Mouse (Mus musculus): ENCODE data around the gene Alyref.

GRCm38 (mm10) chr11:120641869-120642268 lies 43.7 kb upstream of the Alyref start:
- TF ChIP-seq CTCF (IDR thresholded peaks at IDR 0.05; ENCODE audit: insufficient read depth, low read depth, low read length) = no peak
- TF ChIP-seq POLR2A (IDR thresholded peaks at IDR 0.05; ENCODE audit: insufficient read depth, low read depth, low read length) = no peak

Data from olfactory bulb, adult 2 months (tissue).